Mouse (Mus musculus): ENCODE measurements at regions not wholly inside any gene's neighbourhood (a gene's known extent, or its start where the extent isn't known, plus 50 kb on each side); places are given as distances from the start of the nearest gene placed in this dataset. TPM values are rescaled to one million over a fixed set of nuclear protein-coding genes. Genes with fewer than 3 reads are reported as not detected.

Small RNA genes lying in the stretch of these regions (microRNA-seq; reads per million reads assigned to microRNA genes)
- gene Gm27628: not detected

All from liver, embryonic 12.5 days (tissue).